Mouse (Mus musculus) cerebellum, adult 2 months (tissue): Measurements from ENCODE around the gene Cgref1. TPM values are rescaled to one million over a fixed set of nuclear protein-coding genes. Genes with fewer than 3 reads are reported as not detected.

Experiments used
- DNase-seq, 2 experiments: peaks; one replicate each; pipeline ENCODE4 v3.0.0; 2021
- H3K27ac ChIP-seq: fragments of 200-500 bp; 2 replicates; pipeline ENCODE4 v1.5.1; 2012; ENCODE audit warnings: low read length, control low read depth, inconsistent platforms; ENCODE audit not compliant: insufficient read depth
- H3K27me3 ChIP-seq: fragments of 200-500 bp; 2 replicates; pipeline ENCODE4 v1.6.1; 2012; ENCODE audit warnings: inconsistent platforms, mild to moderate bottlenecking, low read length, moderate library complexity; ENCODE audit not compliant: control insufficient read depth, insufficient read depth
- H3K4me1 ChIP-seq: fragments of 200-500 bp; 2 replicates; pipeline ENCODE4 v1.6.1; 2011; ENCODE audit warnings: low read length; ENCODE audit not compliant: control insufficient read depth, insufficient read depth
- H3K4me3 ChIP-seq: fragments of 200-500 bp; replicated peaks from 2 replicates; pipeline ENCODE3; 2011; ENCODE audit warnings: mild to moderate bottlenecking, low read depth, low read length, control low read depth; ENCODE audit not compliant: insufficient read depth
- CTCF ChIP-seq: fragments of 200-500 bp; IDR thresholded peaks from 2 replicates; pipeline ENCODE4 v1.5.1; 2011; ENCODE audit warnings: low read depth, mild to moderate bottlenecking, control low read depth, low read length, moderate library complexity, borderline replicate concordance; ENCODE audit not compliant: insufficient read depth
- POLR2A ChIP-seq: fragments of 200-500 bp; IDR thresholded peaks from 2 replicates; pipeline ENCODE4 v1.6.1; 2011; ENCODE audit warnings: low read length, control low read depth, borderline replicate concordance; ENCODE audit not compliant: insufficient read depth
- WGBS: fragments of 180-500 bp; shearing (Covaris S2); methylation state at CpG from one replicate; pipeline ENCODE4 v1.1.7; 2018; 5-methylcytosine and 5-hydroxymethylcytosine counted together
- polyA plus RNA-seq: library from polyadenylated mRNA; depleted of rRNA; stranded (reverse); fragments of >200 nt; gene quantifications from 2 replicates; pipeline ENCODE4 v1.2.3, GENCODE M21; 2012

Gene Cgref1
- polyA plus RNA-seq, 1 experiment, result 18.5 TPM

DNA sequence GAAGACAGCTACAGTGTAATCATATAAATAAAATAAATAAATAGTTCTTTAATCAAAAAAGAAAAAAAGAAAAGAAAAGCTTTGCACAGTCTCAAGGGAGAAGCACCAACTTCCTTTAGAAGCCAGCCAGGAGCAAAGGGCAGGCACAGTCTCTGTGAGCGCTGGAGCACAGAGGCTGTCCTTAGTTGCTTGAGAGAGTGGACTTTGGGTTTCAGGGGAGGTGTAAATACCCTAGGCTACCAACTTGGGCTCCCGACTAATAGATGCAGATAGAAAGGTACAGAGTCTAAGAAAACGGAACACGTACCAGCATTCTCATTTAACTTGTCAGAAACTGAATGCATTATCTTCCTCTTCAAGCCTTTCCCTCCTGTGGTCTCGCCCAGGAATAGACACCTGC is 3.2 kb upstream of the Cgref1 start:
- Histone ChIP-seq H3K27ac (no peak overlapping the region), H3K4me1 (peaks cover 11% of the 10 kb centered on the region), H3K27me3 (no peaks in the 10 kb centered on the region), H3K4me3 (no peak overlapping the region)
- TF ChIP-seq CTCF, result no peak
- no peak for TF ChIP-seq POLR2A
- DNase-seq, result no peak
- WGBS, result 89% methylated on average over 5 of the region's 5 CpGs

DNA sequence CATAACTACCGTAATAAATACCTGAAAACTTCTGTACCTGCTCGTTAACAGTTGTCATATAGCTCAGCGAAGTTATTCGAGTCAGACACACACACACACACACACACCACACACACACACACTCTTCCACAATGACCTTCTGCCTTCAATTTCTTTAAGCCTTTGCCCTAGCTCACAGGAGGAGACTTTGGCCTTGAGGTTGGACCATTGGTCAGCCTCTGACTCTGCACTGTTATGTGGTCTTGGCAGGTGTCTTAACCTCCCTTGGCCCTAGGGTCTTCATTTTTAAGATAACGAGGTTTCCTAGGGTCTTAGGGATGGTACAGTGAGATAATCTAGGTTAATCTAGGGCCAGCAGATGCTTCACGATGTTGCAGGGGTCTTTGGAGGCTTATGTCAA is 1.0 kb downstream of the Cgref1 start:
- TF ChIP-seq POLR2A (no peak), CTCF (no peak)
- H3K27ac ChIP-seq, result no peak overlapping the region
- H3K27me3 ChIP-seq, result no peaks in the 10 kb centered on the region
- H3K4me3 ChIP-seq, result no peak overlapping the region
- H3K4me1 ChIP-seq, result peaks cover 3% of the 10 kb centered on the region; the same call in 1 of the 2 replicates
- no peak for DNase-seq
- WGBS, result 95% methylated on average over 6 of the region's 6 CpGs

DNA sequence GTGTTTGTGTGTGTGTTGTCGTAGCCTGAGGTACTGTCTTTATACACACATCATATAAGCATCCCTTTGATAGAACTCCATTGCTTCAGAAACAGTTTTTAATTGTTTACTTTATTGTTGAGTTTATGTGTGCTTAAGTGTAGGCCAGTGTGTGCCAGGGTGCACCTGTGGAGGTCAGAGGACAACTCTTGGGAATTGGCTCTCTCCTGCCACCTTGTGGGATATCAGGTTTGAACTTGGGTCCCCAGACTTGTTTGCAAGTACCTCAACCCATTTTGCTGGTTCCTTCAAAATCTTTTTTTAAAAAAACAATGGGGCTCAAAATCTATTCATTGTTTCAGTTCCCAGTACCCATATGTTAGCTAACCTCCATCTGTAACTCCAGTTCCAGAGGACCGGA is 2.4 kb downstream of the Cgref1 start:
- H3K4me3 ChIP-seq, result no peak overlapping the region
- H3K27me3 ChIP-seq, result no peaks in the 10 kb centered on the region
- peaks cover 3% of the 10 kb centered on the region; the same call in 1 of the 2 replicates for H3K4me1 ChIP-seq
- 98% methylated on average over 2 of the region's 2 CpGs for WGBS
- DNase-seq, result peak; percentile 4 to 9
- no peak overlapping the region for H3K27ac ChIP-seq
- TF ChIP-seq POLR2A (no peak), CTCF (peak; percentile 33; the same call in 1 of the 2 replicates)

DNA sequence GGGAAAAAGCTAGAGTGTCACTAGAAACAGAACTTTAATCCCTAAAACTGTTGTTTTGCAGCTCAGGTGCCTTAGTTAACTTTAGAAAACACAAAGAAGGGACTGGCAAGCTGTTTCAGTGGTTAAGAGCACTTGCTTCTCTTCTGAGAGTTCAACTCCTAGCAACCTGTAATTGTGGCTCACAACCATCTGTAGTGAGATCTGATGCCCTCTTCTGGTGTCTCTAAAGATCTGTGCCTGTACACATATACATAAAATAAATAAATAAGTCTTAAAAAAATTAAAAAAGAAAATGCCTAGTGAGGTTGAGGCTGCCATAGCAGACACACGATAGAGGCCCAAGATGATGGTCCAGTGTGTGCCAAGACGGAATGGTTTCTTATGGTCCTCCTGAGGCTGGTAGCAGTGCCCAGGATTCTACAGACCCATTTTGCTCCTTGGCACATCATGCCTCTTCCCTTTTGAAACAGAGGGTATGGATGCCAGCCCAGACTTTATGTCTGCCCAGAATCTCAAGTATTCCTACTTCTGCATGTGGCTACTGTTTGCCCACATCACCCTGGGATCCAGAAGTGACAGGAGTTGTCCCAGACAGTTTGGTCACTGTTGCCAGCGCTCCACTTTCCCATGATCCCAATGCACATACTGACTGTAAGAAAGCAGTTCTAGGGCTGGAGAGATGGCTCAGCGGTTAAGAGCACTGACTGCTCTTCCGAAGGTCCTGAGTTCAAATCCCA is 10.5 kb downstream of the Cgref1 start:
- 82% methylated on average over 5 of the region's 5 CpGs for WGBS
- no peaks in the 10 kb centered on the region for H3K27me3 ChIP-seq
- DNase-seq, result peak in 1 of 2 experiments; percentile 5
- no peak for TF ChIP-seq CTCF
- 0 out of 2 replicates have a peak, but pooled peaks cover 3% of the 10 kb centered on the region for H3K4me1 ChIP-seq
- H3K27ac ChIP-seq, result no peak overlapping the region
- H3K4me3 ChIP-seq, result no peak overlapping the region

DNA sequence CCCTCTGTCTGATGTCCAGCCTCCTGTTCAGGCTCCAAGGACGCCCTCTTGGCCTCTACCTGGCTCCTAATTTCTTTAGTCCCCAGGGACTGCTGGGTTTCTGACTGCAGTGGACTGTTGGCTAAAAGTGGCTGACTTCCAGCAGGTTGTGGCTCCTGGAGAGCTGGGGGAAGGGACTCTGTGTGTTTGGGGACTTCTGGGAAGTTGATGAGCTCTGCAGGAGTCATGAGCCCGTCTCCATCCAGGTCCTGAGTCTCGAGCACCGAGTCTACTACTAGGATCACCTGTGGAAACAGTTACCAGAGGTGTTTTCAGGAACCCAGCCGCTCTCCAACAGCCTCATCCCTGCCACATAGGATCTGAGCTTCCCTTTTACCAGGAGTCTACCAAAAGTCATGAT is 11.7 kb downstream of the Cgref1 start:
- H3K4me1 ChIP-seq, result 0 out of 2 replicates have a peak, but pooled peaks cover 3% of the 10 kb centered on the region
- TF ChIP-seq POLR2A (no peak), CTCF (no peak)
- no peaks in the 10 kb centered on the region for H3K27me3 ChIP-seq
- DNase-seq, result peak in 1 of 2 experiments; percentile 5
- H3K4me3 ChIP-seq, result no peak overlapping the region
- WGBS, result 69% methylated on average over 5 of the region's 5 CpGs
- no peak overlapping the region for H3K27ac ChIP-seq

DNA sequence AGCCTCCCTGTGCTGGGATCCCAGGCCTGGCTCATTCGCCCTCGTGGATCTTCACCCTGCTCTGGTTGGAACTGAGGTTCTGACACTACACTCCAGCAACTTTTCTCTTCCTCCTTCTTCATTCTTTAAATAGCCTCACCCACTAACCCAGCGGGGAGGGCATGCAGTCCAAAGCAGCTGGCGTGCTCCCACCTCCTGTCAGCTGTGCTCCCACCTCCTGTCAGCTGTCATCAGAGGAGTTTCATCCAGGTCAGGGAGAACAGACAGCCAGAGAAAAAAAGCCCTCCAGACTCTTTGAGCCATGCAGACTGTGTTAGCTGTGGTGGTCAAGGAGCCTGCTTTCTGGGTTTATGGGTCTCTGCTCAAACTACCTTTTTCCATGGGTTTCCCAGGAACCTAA is 14.0 kb downstream of the Cgref1 start:
- no peak overlapping the region for H3K4me3 ChIP-seq
- WGBS, result 73% methylated on average over 4 of the region's 4 CpGs
- H3K27me3 ChIP-seq, result no peaks in the 10 kb centered on the region
- H3K27ac ChIP-seq, result no peak overlapping the region
- no peak for DNase-seq
- TF ChIP-seq CTCF (no peak), POLR2A (no peak)
- H3K4me1 ChIP-seq, result 0 out of 2 replicates have a peak, but pooled peaks cover 3% of the 10 kb centered on the region

DNA sequence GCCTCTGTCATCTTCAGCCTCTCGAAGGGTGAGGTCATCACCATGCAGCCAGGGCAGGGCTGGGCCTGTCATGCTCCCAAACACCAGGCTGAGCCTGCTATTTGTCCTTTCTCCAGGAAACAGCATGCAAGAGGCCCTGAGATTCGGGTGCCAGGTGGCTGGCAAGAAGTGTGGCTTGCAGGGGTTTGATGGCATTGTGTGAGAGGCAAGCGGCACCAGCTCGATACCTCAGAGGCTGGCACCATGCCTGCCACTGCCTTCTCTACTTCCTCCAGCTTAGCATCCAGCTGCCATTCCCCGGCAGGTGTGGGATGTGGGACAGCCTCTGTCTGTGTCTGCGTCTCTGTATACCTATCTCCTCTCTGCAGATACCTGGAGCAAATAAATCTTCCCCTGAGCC is 14.5 kb downstream of the Cgref1 start:
- 37% methylated on average over 6 of the region's 6 CpGs for WGBS
- TF ChIP-seq POLR2A, result no peak
- TF ChIP-seq CTCF, result no peak
- Histone ChIP-seq H3K4me1 (0 out of 2 replicates have a peak, but pooled peaks cover 3% of the 10 kb centered on the region), H3K4me3 (no peak overlapping the region), H3K27ac (no peak overlapping the region), H3K27me3 (no peaks in the 10 kb centered on the region)
- DNase-seq, result no peak

DNA sequence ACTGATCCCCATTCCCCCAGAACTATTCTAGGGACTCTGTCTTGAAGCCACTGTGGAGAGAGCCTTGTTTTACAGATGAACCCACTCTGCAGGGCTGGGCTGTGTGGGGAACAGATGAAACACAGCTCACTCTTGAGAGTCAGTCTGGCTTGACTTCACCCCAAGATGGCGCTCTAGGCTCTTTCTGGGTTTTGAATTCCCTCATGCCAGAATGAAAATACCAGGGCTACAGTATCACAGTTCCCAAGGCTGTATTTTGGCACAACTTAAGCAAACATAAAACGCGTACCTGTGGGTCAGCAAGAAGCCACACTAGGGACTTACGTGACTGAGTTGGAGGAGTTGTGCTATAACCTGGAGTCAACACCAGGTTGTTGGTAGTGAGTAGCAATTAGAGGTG is 15.3 kb downstream of the Cgref1 start:
- Histone ChIP-seq H3K4me3 (no peak overlapping the region), H3K27me3 (no peaks in the 10 kb centered on the region), H3K27ac (no peak overlapping the region), H3K4me1 (0 out of 2 replicates have a peak, but pooled peaks cover 3% of the 10 kb centered on the region)
- peak; percentile 79 to 83 for DNase-seq
- TF ChIP-seq CTCF, result peak; percentile 85
- no peak for TF ChIP-seq POLR2A
- 9% methylated on average over 4 of the region's 4 CpGs for WGBS
